Mouse (Mus musculus): ENCODE measurements around the gene Hoxc13.
A peak's percentile ranks its signal among the peaks of the same experiment; 100 is the strongest.

The Hoxc13 gene

GRCm38 (mm10) chr15:102937036-102937666, 16.2 kb downstream of the Hoxc13 start:
- no peak for DNase-seq

GRCm38 (mm10) chr15:102939256-102940155, 18.6 kb downstream of the Hoxc13 start:
- no peak for DNase-seq

DNA sequence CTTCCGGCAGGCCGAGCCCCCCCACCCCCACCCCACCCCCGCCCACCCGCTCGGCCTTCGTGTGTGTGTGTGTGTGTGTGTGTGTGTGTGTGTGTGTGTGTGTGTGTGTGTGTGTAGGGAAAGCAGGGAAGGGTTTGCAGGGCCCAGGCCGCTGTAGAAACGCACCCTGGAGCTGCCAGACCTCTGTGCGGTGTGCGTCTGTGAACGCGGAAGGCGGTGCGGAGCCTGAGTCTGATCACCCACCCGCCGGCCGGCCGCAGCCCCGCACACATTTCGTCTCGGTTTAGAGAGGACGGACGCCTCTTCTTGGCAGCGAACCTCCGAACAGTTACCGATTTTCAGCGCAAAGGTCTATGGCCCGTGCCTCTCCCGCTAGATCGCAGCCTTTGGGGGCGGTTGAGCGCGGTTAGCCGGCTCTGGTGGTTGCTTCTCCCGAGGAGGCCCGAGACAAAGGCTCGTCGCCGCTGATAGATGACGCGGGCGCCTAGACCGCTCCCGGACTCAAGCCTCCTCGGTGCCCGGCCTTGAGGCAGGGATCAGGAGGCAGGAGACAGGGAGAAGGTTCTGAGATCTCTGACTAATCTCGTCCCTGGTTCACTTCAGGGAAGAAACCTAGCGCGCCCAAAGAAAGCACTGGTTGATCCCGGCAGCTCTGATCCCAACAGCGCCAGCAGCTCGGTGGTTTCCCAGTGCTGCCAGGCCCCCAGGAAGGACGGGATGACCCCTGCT, 22.0 kb downstream of the Hoxc13 start:
- DNase-seq: peak; percentile 59

- DNase-seq: no peak
Measured at GRCm38 (mm10) chr15:102943468-102943813, 22.5 kb downstream of the Hoxc13 start.

DNA sequence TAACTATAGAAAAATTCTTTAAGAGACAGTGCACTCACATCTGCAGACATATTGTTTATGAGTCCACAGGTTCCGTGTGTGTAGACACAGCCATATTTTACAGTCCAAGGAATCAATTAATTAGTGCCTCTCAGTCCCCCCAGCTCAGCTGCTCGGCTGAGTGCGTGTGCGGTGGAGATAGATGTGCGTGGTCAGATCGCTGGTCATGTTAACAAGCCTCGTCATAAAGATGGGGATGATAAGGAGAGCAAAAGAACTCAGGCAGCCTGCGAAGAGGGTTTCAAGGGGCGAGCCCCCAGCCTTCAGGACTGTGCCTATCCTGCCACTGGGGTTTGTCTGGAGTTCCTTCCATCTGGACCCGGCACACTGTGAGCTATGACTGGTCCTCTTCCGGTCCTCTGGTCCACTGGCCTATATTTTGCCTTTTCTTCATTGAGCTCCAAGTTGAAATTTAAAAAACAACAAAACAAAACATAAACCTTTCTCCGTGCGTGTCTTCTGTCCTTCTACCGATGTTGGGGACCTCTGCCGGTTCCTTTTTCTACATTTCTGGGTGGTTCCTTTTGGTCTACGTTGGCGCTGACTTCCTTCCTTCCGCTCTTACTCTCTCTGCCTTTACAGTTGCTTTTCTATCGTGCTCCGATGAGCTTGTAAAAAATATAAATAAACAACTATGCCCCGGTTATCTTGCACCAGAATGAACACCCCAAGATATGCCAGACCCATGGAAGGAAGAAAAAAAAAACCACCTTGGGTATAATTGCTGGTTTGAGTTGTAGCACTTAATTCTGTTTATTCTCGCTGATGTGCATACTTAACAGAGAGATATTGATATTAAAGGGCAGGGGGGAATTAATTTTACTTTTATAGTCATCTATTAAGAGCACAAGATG, 24.5 kb downstream of the Hoxc13 start:
- no peak for DNase-seq

GRCm38 (mm10) chr15:102947276-102947675, 26.4 kb downstream of the Hoxc13 start:
- no peak for DNase-seq

DNA sequence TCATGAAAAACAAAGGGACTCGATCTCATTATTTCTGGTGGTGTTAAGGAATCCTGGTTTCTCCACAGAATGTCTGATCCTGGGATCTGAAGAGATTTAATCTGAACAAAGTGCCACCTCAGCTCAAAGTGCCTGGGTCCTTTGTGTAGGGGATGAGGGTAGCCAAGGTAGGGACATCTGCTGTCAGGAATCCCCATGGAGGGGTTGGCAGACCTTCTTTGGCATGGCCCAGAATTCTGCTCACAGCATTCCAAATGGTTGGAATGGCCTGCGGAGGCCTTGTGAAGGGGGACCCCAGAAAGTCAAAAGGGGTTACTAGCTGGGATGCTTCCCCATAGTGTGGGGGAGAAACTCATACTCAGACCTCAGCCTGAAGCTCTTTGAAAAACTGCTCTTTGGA, 27.9 kb downstream of the Hoxc13 start:
- DNase-seq: no peak

- no peak for DNase-seq
Measured at GRCm38 (mm10) chr15:102949696-102950095, 28.8 kb downstream of the Hoxc13 start.

DNA sequence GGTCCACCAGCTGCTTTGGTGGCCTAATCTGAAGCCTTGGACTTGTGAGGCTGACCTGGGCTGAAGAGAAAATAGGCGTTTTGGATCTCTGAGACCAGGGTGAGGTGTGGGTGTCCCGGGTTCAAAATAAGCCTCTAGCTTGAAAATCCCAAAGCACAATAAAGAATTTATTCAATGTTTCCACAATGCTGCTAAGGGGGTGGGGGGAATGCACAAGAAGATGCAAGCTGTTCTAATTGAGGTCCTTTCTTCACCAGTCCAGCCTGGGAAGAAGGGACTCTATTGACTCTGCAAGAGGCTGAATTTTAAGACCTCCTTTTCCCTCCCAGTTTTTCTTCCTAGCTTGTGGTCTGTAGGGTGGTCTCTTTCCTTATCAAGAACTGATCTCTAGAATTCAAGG, 30.0 kb downstream of the Hoxc13 start:
- DNase-seq: no peak

DNA sequence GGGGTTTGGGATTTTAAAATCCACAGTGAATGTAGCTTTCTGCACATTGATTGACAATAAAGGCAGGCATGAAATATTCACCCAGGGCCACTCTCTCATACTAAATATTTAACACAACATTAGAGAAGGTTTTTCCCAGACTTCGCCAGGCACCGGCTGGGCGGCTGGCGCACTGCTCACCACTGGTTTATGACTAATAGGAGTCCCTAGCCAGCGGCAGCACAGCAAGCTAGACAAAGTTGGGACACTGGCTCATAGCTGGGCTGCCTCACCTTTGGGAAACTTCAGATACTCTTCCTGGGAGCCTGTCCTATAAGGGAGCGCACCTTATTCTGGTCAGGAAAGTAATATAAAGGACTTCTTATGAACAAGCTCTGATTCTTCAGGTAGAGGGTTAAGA, 32.7 kb downstream of the Hoxc13 start:
- DNase-seq: no peak

- no peak for DNase-seq
Measured at GRCm38 (mm10) chr15:102954192-102955006, 33.5 kb downstream of the Hoxc13 start, which contains the start of gene Hoxc11. Gene Hoxc11 (plus strand): TSS chr15:102954427.

- DNase-seq: no peak
Measured at GRCm38 (mm10) chr15:102955007-102955382, 34.1 kb downstream of the Hoxc13 start.

GRCm38 (mm10) chr15:102955833-102956640, 35.1 kb downstream of the Hoxc13 start:
- no peak for DNase-seq

DNA sequence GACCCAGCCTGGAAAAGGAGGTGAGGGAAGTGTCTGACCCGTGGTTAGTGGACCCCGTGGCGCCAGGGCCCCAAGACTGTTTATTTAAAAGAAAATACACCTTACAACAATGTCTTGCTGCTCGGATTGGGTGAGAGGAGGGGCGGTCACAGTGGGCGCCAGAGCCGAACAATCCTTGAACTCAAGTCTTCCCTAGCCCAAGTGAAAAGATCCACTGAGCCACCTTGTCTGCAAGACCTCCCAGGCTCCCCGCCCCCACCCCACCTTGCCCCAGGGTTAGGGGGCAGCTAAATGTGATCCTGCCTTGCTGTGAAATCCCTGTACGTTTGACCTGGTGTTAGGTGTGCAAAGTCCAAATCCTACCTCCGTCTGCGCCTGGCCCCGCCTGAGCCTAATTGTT, 36.0 kb downstream of the Hoxc13 start:
- no peak for DNase-seq

- peak; percentile 32 for DNase-seq
Measured at GRCm38 (mm10) chr15:102959663-102960191, 38.8 kb downstream of the Hoxc13 start.

DNA sequence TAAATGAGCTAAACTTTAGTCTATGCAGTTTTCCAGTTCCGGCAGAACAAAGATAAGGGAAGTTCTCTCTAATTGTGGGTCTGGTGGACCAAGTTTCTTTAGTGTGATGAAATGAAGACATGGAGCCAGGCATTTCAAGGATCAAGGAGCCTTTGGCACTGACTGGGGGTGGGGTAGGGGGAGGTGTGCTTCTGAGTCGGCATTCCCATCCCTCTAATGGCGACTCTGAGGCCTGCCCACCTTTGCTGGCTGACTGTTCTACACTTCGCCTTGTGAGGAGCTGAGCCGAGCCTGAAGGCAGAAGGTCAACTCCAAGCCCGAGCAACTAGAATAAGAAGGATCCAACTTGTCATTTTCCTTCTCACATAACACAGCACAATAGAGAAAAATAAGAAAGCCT, 40.8 kb downstream of the Hoxc13 start:
- DNase-seq: no peak

DNA sequence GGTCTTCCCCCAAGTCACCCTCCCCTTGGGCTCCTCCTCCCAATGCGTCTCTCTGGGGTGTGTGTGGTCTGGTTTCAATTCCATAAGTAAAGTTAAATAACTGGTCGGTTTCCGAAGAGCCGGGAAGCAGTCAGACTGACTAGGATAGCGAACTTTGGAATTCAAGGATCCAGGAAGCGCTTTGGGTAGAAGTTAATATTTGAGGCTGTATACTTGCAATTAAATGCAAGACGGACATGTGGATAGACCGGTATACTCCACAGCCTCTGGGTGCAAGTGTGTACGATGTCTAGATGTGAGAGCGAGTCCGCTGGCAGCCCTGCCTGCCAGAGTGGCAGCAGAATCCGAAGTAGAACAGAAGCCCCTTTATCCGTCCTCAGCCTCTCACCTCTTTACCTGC, 41.6 kb downstream of the Hoxc13 start:
- peak; percentile 38 for DNase-seq

DNA sequence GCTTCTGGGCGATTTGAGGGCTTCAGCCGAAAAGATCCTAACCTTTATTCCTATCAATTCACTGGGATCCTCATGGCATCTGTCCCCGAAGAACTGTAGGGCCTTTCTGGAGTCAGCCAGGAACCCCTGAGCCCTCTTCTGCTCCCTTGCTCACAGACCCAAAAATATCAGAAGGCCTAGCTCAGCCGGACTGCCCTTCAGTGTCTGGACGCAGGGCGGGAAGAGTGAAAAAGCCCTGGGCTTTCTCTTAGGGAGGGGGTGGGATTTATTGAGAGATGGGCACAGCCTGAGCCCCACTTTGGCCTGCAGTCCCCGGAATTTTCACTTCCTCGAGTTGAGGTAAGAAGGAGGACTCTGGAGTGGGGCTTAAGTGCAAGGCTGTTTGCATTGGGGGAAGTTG, 42.4 kb downstream of the Hoxc13 start:
- no peak for DNase-seq

- peak; percentile 61 for DNase-seq
Measured at GRCm38 (mm10) chr15:102963671-102964640, 43.1 kb downstream of the Hoxc13 start.

Data from retina, postnatal 1 day (tissue).